Mouse (Mus musculus) brain, embryonic 14.5 days (tissue): ENCODE data around the gene Exoc3.

Source experiments
- CTCF ChIP-seq: fragments of 200-500 bp; IDR thresholded peaks from 2 replicates; pipeline ENCODE4 v1.5.1; 2012; ENCODE audit warnings: inconsistent platforms, mild to moderate bottlenecking, moderate library complexity, borderline replicate concordance; ENCODE audit not compliant: insufficient read depth, insufficient read length; ENCODE audit errors: extremely low read depth
- POLR2A ChIP-seq: fragments of 200-500 bp; IDR thresholded peaks from 2 replicates; pipeline ENCODE4 v1.6.1; 2012; ENCODE audit warnings: mild to moderate bottlenecking, inconsistent platforms, borderline replicate concordance; ENCODE audit not compliant: poor library complexity, insufficient read depth, insufficient read length, severe bottlenecking; ENCODE audit errors: extremely low read depth

GRCm38 (mm10) chr13:74220659-74221058 is 12.1 kb upstream of the Exoc3 start:
- TF ChIP-seq CTCF (no peak), POLR2A (no peak)
